ENCODE assay signal across 8 mouse cellular contexts in genomic region chr9:122247430-122248027, GRCm38 (mm10). TPM values are rescaled to one million over a fixed set of nuclear protein-coding genes. Genes with fewer than 3 reads are reported as not detected.
DNase-seq lines count a peak whose midpoint lies in the region; ATAC-seq and TF ChIP-seq lines count a peak whose summit lies in the region.

No protein-coding gene starts in this region.

- no peaks in the 10 kb centered on the region for H3K27me3 ChIP-seq in kidney, adult 2 months (replicated peaks; ENCODE audit: control insufficient read depth, insufficient read depth, low read length)
- H3K27me3 ChIP-seq in limb, embryonic 13.5 days, result 0 out of 2 replicates have a peak, but pooled peaks cover 2% of the 10 kb centered on the region
- no peaks in the 10 kb centered on the region for H3K27me3 ChIP-seq in midbrain, embryonic 16.5 days (ENCODE audit: control insufficient read depth, insufficient read depth, low read depth, low read length)
- H3K27me3 ChIP-seq in splenic B cell, adult 2 months (ENCODE audit: control insufficient read depth, insufficient read depth, low read length, poor library complexity, severe bottlenecking), result no peaks in the 10 kb centered on the region

- no peak overlapping the region for H3K27ac ChIP-seq in kidney, adult 2 months (ENCODE audit: insufficient read depth, low read depth, low read length)
- no peak overlapping the region for H3K27ac ChIP-seq in limb, embryonic 13.5 days
- H3K27ac ChIP-seq in midbrain, embryonic 16.5 days (ENCODE audit: low read length), result no peak overlapping the region

- peak; percentile 24 for DNase-seq in ovary, postnatal 10 days (ENCODE audit: low spot score)
- DNase-seq in ovary, adult 18-20 months (ENCODE audit: low spot score), result no peak
- DNase-seq in cerebellum, postnatal 10 days, result peak; percentile 88 to 92
- DNase-seq in frontal cortex, postnatal 36 days (ENCODE audit: low spot score in 2 of 2), result peak; percentile 77 to 89
- DNase-seq in kidney, adult 2 months, result peak; percentile 82
- DNase-seq in splenic B cell, adult 2 months (ENCODE audit: low read depth, low spot score), result peak; percentile 84

- H3K9ac ChIP-seq in limb, embryonic 13.5 days, result no peak overlapping the region
- no peak overlapping the region for H3K9ac ChIP-seq in midbrain, embryonic 16.5 days (ENCODE audit: low read depth, low read length)

- no peaks in the 10 kb centered on the region for H3K9me3 ChIP-seq in limb, embryonic 13.5 days
- H3K9me3 ChIP-seq in midbrain, embryonic 16.5 days (replicated peaks; ENCODE audit: control insufficient read depth, low read length, poor library complexity, severe bottlenecking), result no peaks in the 10 kb centered on the region

- no peak for TF ChIP-seq POLR2A in kidney, adult 2 months (IDR thresholded peaks at IDR 0.05; ENCODE audit: low read depth, low read length)

- 0 out of 2 replicates have a peak, but pooled peaks have one; percentile 15 for TF ChIP-seq CTCF in kidney, adult 2 months (conservative IDR thresholded peaks at IDR 0.05; ENCODE audit: insufficient read depth, insufficient read length, low read depth, low read length)

- H3K4me2 ChIP-seq in limb, embryonic 13.5 days (replicated peaks), result no peak overlapping the region
- no peak overlapping the region for H3K4me2 ChIP-seq in midbrain, embryonic 16.5 days (ENCODE audit: low read length)

- WGBS in kidney, adult 2 months, result 44% methylated on average over 13 of the region's 13 CpGs
- WGBS in limb, embryonic 13.5 days, result 44% methylated on average over 13 of the region's 13 CpGs
- WGBS in midbrain, embryonic 16.5 days, result 46% methylated on average over 13 of the region's 13 CpGs

- no peak overlapping the region for H3K4me3 ChIP-seq in kidney, adult 2 months (ENCODE audit: insufficient read depth, low read depth, low read length)
- no peak overlapping the region for H3K4me3 ChIP-seq in limb, embryonic 13.5 days
- no peak overlapping the region for H3K4me3 ChIP-seq in midbrain, embryonic 16.5 days (ENCODE audit: low read depth, low read length)

- no peaks in the 10 kb centered on the region for H3K4me1 ChIP-seq in kidney, adult 2 months (ENCODE audit: control insufficient read depth, insufficient read depth, low read length)
- H3K4me1 ChIP-seq in limb, embryonic 13.5 days, result peaks cover 20% of the 10 kb centered on the region
- H3K4me1 ChIP-seq in midbrain, embryonic 16.5 days (ENCODE audit: control insufficient read depth, insufficient read depth, low read length), result peaks cover 3% of the 10 kb centered on the region; the same call in 1 of the 2 replicates

- peak; percentile 30; the same call in 1 of the 2 replicates for ATAC-seq in limb, embryonic 13.5 days (ENCODE audit: low FRiP score, low read depth)
- ATAC-seq in midbrain, embryonic 16.5 days, result peak; percentile 57

- H3K36me3 ChIP-seq in kidney, adult 2 months (ENCODE audit: control insufficient read depth, insufficient read depth, low read length), result no peaks in the 10 kb centered on the region
- H3K36me3 ChIP-seq in limb, embryonic 13.5 days, result peaks cover 42% of the 10 kb centered on the region
- H3K36me3 ChIP-seq in midbrain, embryonic 16.5 days (ENCODE audit: control insufficient read depth, insufficient read depth, low read length), result peaks cover 10% of the 10 kb centered on the region
- no peaks in the 10 kb centered on the region for H3K36me3 ChIP-seq in splenic B cell, adult 2 months (ENCODE audit: control insufficient read depth, insufficient read depth, low read length, poor library complexity, severe bottlenecking)

RNA-seq across cellular contexts. Expression of gene Ano10, which starts 46.7 kb away (rescaled TPM):
- polyA plus RNA-seq in kidney, adult 2 months (2012; rRNA removed), result 50.6 and 54.4 TPM in 2 replicates
- 37.1 and 38.0 TPM in 2 replicates for polyA plus RNA-seq in limb, embryonic 13.5 days (2015; fragmentation: Nextera tagmentation; extraction: Ambion mirVana)
- polyA plus RNA-seq in midbrain, embryonic 16.5 days (2015; fragmentation: Nextera tagmentation; extraction: Ambion mirVana), result 35.3 and 38.5 TPM in 2 replicates
